Mouse (Mus musculus) heart, postnatal 14 days (tissue): ENCODE measurements around the gene Zcchc17. TPM values are rescaled to one million over a fixed set of nuclear protein-coding genes. Genes with fewer than 3 reads are reported as not detected.
A peak's percentile ranks its signal among the peaks of the same experiment; 100 is the strongest.

Experiments used
- DNase-seq, 2 experiments: peaks; one replicate each; pipeline ENCODE4 v3.0.0; 2021 to 2022
- intact Hi-C: fragments of 180-260 bp; cut with DNase I; formaldehyde crosslinking; loops from one replicate; pipeline ENCODE4 v1.15.1; 2025
- long read RNA-seq, 2 experiments: library from polyadenylated mRNA; stranded (forward); transcript quantifications; one replicate each; pipeline ENCODE4 v2.0.0; 2021
- total RNA-seq, 2 experiments: library from RNA; stranded (reverse); gene quantifications; 2 replicates each; pipeline ENCODE4 v1.2.3; 2021

Gene Zcchc17
- total RNA-seq, result 10 to 100 TPM; 21.4 to 24.9 TPM
- long read RNA-seq, experiment 1, transcript Zcchc17-202 (8 exons, 2,113 nt), result major isoform, 85 of 111 reads
- long read RNA-seq, experiment 1, partial matches to known transcripts, result 1 of 111 reads
- long read RNA-seq, experiment 1, other reads (novel, unspliced or antisense), result 25 of 111 reads
- long read RNA-seq, experiment 2, transcript Zcchc17-202 (8 exons, 2,113 nt), result major isoform, 56 of 74 reads
- long read RNA-seq, experiment 2, partial matches to known transcripts, result 0 of 74 reads
- long read RNA-seq, experiment 2, other reads (novel, unspliced or antisense), result 18 of 74 reads

- peak; percentile 98 to 99 for DNase-seq
- intact Hi-C loops, result no loop called here
These were observed at the start of gene Zcchc17, which contains the start of gene Snrnp40 for GRCm38 (mm10) chr4:130359486-130360237. Gene Zcchc17, minus strand, starts transcription at chr4:130359943. Gene Snrnp40, plus strand, starts transcription at chr4:130360132.

GRCm38 (mm10) chr4:130391265-130391664 lies 31.5 kb upstream of the Zcchc17 start:
- intact Hi-C loops, result no loop called here
- peak in 1 of 2 experiments; percentile 20 for DNase-seq

GRCm38 (mm10) chr4:130389927-130390326 lies 30.2 kb upstream of the Zcchc17 start:
- no peak for DNase-seq
- intact Hi-C loops, result no loop called here

- DNase-seq, result peak; percentile 63 to 69
- intact Hi-C loops, result no loop called here
These were observed 29.8 kb upstream of the Zcchc17 start for GRCm38 (mm10) chr4:130389496-130389895.

- DNase-seq, result no peak
- intact Hi-C loops, result no loop called here
These were observed 27.5 kb upstream of the Zcchc17 start for GRCm38 (mm10) chr4:130387256-130387655.

GRCm38 (mm10) chr4:130380418-130380817 lies 20.7 kb upstream of the Zcchc17 start:
- DNase-seq, result no peak
- intact Hi-C loops, result no loop called here

- DNase-seq, result no peak
- intact Hi-C loops, result no loop called here
These were observed 19.4 kb upstream of the Zcchc17 start for GRCm38 (mm10) chr4:130379181-130379580.

GRCm38 (mm10) chr4:130377500-130377899 lies 17.8 kb upstream of the Zcchc17 start:
- DNase-seq, result no peak
- intact Hi-C loops, result no loop called here

- no peak for DNase-seq
These were observed 16.9 kb upstream of the Zcchc17 start for GRCm38 (mm10) chr4:130376675-130377074.

GRCm38 (mm10) chr4:130360238-130360590 lies 471 bp upstream of the Zcchc17 start:
- DNase-seq, result no peak
- intact Hi-C loops, result no loop called here

More at GRCm38 (mm10) chr4:130376675-130377074, 16.9 kb upstream of the Zcchc17 start:
- intact Hi-C loops, result no loop called here

- intact Hi-C loops, result no loop called here
These were observed 1.8 kb downstream of the Zcchc17 start for GRCm38 (mm10) chr4:130357946-130358345.

GRCm38 (mm10) chr4:130352588-130352987 lies 7.2 kb downstream of the Zcchc17 start:
- intact Hi-C loops, result no loop called here
- no peak for DNase-seq

More at GRCm38 (mm10) chr4:130357946-130358345, 1.8 kb downstream of the Zcchc17 start:
- DNase-seq, result no peak

GRCm38 (mm10) chr4:130350690-130351422 lies 8.9 kb downstream of the Zcchc17 start:
- no peak for DNase-seq

GRCm38 (mm10) chr4:130349666-130350065 lies 10.1 kb downstream of the Zcchc17 start:
- DNase-seq, result no peak
- intact Hi-C loops, result no loop called here

More at GRCm38 (mm10) chr4:130350690-130351422, 8.9 kb downstream of the Zcchc17 start:
- intact Hi-C loops, result no loop called here

- intact Hi-C loops, result loop anchor here (1.0 kb wide), 1 partner anchor 193 kb away; no protein-coding TSS in a partner anchor
- peak; percentile 62 to 75 for DNase-seq
These were observed 18.1 kb downstream of the Zcchc17 start for GRCm38 (mm10) chr4:130341691-130342090.

GRCm38 (mm10) chr4:130335867-130336266 lies 23.9 kb downstream of the Zcchc17 start:
- DNase-seq, result no peak
- intact Hi-C loops, result no loop called here

- intact Hi-C loops, result no loop called here
- DNase-seq, result no peak
These were observed 32.4 kb downstream of the Zcchc17 start for GRCm38 (mm10) chr4:130327366-130327765.

- intact Hi-C loops, result no loop called here
- no peak for DNase-seq
These were observed 34.3 kb downstream of the Zcchc17 start for GRCm38 (mm10) chr4:130325446-130325845.

GRCm38 (mm10) chr4:130323607-130324006 lies 36.1 kb downstream of the Zcchc17 start:
- intact Hi-C loops, result no loop called here

GRCm38 (mm10) chr4:130323165-130323564 lies 36.6 kb downstream of the Zcchc17 start:
- no peak for DNase-seq
- intact Hi-C loops, result no loop called here

More at GRCm38 (mm10) chr4:130323607-130324006, 36.1 kb downstream of the Zcchc17 start:
- peak in 1 of 2 experiments; percentile 59 for DNase-seq

GRCm38 (mm10) chr4:130322567-130322966 lies 37.2 kb downstream of the Zcchc17 start:
- intact Hi-C loops, result no loop called here
- DNase-seq, result no peak
